Mouse (Mus musculus): ENCODE measurements around the gene Zbtb8b. TPM values are rescaled to one million over a fixed set of nuclear protein-coding genes. Genes with fewer than 3 reads are reported as not detected.
A peak's percentile ranks its signal among the peaks of the same experiment; 100 is the strongest.

The Zbtb8b gene
- polyA plus RNA-seq, 1 experiment from 2014 or later: 4.9 TPM

- Histone ChIP-seq H3K27ac (peak overlapping the region; percentile 79), H3K4me2 (peak overlapping the region; percentile 8; the same call in 1 of the 2 replicates), H3K27me3 (no peaks in the 10 kb centered on the region), H3K4me3 (replicated peaks) (no peak overlapping the region), H3K9me3 (replicated peaks) (no peaks in the 10 kb centered on the region), H3K4me1 (peaks cover 9% of the 10 kb centered on the region; the same call in 1 of the 2 replicates), H3K9ac (no peak overlapping the region), H3K36me3 (no peaks in the 10 kb centered on the region)
- peak; percentile 85 for ATAC-seq (replicated peaks; ENCODE audit: low FRiP score)
- 14% methylated on average over 6 of the region's 6 CpGs for WGBS
Measured at GRCm38 (mm10) chr4:129384440-129384839, 56.2 kb downstream of the Zbtb8b start.

- H3K27me3 ChIP-seq: 0 out of 2 replicates have a peak, but pooled peaks cover 4% of the 10 kb centered on the region
- H3K9me3 ChIP-seq (replicated peaks): no peaks in the 10 kb centered on the region
Measured at GRCm38 (mm10) chr4:129383586-129383985, 57.1 kb downstream of the Zbtb8b start.

GRCm38 (mm10) chr4:129382488-129382887 lies 58.2 kb downstream of the Zbtb8b start:
- no peak for ATAC-seq (replicated peaks; ENCODE audit: low FRiP score)
- Histone ChIP-seq H3K4me3 (replicated peaks) (no peak overlapping the region), H3K27ac (0 out of 2 replicates have a peak overlapping the region, but pooled peaks have one; percentile 22), H3K36me3 (no peaks in the 10 kb centered on the region), H3K9ac (no peak overlapping the region), H3K9me3 (replicated peaks) (no peaks in the 10 kb centered on the region), H3K4me2 (no peak overlapping the region), H3K4me1 (peaks cover 16% of the 10 kb centered on the region), H3K27me3 (0 out of 2 replicates have a peak, but pooled peaks cover 4% of the 10 kb centered on the region)
- 82% methylated on average over 2 of the region's 2 CpGs for WGBS

More at GRCm38 (mm10) chr4:129383586-129383985, 57.1 kb downstream of the Zbtb8b start:
- no peak overlapping the region for H3K27ac ChIP-seq
- no peak for ATAC-seq (replicated peaks; ENCODE audit: low FRiP score)
- no peak overlapping the region for H3K4me2 ChIP-seq
- peaks cover 12% of the 10 kb centered on the region; the same call in 1 of the 2 replicates for H3K4me1 ChIP-seq
- H3K4me3 ChIP-seq (replicated peaks): no peak overlapping the region
- H3K36me3 ChIP-seq: no peaks in the 10 kb centered on the region
- 91% methylated on average over 3 of the region's 3 CpGs for WGBS
- H3K9ac ChIP-seq: no peak overlapping the region

DNA sequence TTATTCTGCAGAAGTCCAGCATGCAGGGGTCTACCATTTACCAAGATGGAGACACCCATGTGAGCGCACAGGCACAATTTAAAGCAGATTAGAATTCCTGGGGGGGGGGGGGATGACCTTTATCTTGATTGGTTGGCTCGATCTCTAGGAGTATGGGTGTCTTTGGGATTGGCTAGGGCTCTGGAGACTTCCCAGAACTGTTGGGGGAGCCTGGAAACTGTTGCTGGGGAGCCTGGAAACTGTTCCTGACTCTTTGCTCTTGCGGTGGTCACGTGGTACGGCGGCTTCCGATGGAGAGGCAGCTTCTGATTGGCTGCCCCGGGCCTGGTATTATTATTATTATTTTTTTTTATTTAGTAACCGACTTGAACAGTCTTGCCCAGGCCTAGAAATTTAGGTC lies 58.6 kb downstream of the Zbtb8b start:
- WGBS: 91% methylated on average over 9 of the region's 9 CpGs
- no peak for ATAC-seq (replicated peaks; ENCODE audit: low FRiP score)
- Histone ChIP-seq H3K4me1 (peaks cover 17% of the 10 kb centered on the region), H3K27ac (0 out of 2 replicates have a peak overlapping the region, but pooled peaks have one; percentile 22), H3K4me3 (replicated peaks) (no peak overlapping the region), H3K4me2 (no peak overlapping the region), H3K36me3 (no peaks in the 10 kb centered on the region), H3K9ac (no peak overlapping the region), H3K27me3 (0 out of 2 replicates have a peak, but pooled peaks cover 4% of the 10 kb centered on the region), H3K9me3 (replicated peaks) (no peaks in the 10 kb centered on the region)

GRCm38 (mm10) chr4:129381148-129381547 lies 59.5 kb downstream of the Zbtb8b start:
- 0 out of 2 replicates have a peak, but pooled peaks cover 4% of the 10 kb centered on the region for H3K27me3 ChIP-seq
- ATAC-seq (replicated peaks; ENCODE audit: low FRiP score): no peak
- H3K36me3 ChIP-seq: no peaks in the 10 kb centered on the region
- no peak overlapping the region for H3K9ac ChIP-seq
- no peaks in the 10 kb centered on the region for H3K9me3 ChIP-seq (replicated peaks)
- 71% methylated on average over 8 of the region's 8 CpGs for WGBS
- H3K4me3 ChIP-seq (replicated peaks): no peak overlapping the region
- H3K27ac ChIP-seq: no peak overlapping the region
- no peak overlapping the region for H3K4me2 ChIP-seq
- peaks cover 25% of the 10 kb centered on the region for H3K4me1 ChIP-seq

DNA sequence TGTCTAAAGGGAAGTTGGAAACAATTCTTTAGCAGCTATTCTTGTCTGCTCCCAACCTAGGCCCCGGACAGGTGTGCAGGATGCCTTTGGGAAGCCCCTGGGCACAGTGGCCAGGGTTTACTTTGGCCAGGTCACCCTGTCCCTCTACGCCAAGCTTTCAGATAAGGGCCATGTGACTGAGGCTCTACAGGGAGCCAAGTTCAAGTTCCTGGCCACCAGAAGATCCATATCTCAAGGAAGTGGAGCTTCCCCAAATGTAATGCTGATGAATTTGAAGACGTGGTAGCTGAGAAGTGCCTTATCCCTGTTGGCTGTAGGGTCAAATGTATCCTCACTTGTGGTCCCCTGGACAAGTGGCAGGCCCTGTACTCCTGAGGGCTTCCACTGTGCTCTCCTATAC lies 60.8 kb downstream of the Zbtb8b start:
- 0 out of 2 replicates have a peak, but pooled peaks cover 4% of the 10 kb centered on the region for H3K27me3 ChIP-seq
- H3K4me3 ChIP-seq (replicated peaks): no peak overlapping the region
- no peak overlapping the region for H3K4me2 ChIP-seq
- no peak for ATAC-seq (replicated peaks; ENCODE audit: low FRiP score)
- H3K36me3 ChIP-seq: no peaks in the 10 kb centered on the region
- H3K4me1 ChIP-seq: peaks cover 29% of the 10 kb centered on the region
- no peaks in the 10 kb centered on the region for H3K9me3 ChIP-seq (replicated peaks)
- WGBS: 81% methylated on average over 3 of the region's 3 CpGs
- H3K27ac ChIP-seq: no peak overlapping the region
- no peak overlapping the region for H3K9ac ChIP-seq

GRCm38 (mm10) chr4:129377601-129378390 lies 62.9 kb downstream of the Zbtb8b start, which contains the start of gene Zbtb8a:
Zbtb8a (minus strand) TSS chr4:129378116.
- H3K27me3 ChIP-seq: 0 out of 2 replicates have a peak, but pooled peaks cover 4% of the 10 kb centered on the region
- no peaks in the 10 kb centered on the region for H3K9me3 ChIP-seq (replicated peaks)
- H3K4me2 ChIP-seq: peak within 1 kb of the TSS; percentile 78
- H3K9ac ChIP-seq: peak within 1 kb of the TSS; percentile 71
- H3K4me3 ChIP-seq (replicated peaks): peak within 1 kb of the TSS; percentile 73
- WGBS: 1% methylated on average over 63 of the region's 65 CpGs
- H3K36me3 ChIP-seq: no peaks in the 10 kb centered on the region
- H3K27ac ChIP-seq: peak within 1 kb of the TSS; percentile 80
- ATAC-seq (replicated peaks; ENCODE audit: low FRiP score): peak; percentile 81
- H3K4me1 ChIP-seq: peaks cover 38% of the 10 kb centered on the region

GRCm38 (mm10) chr4:129376961-129377545 lies 63.6 kb downstream of the Zbtb8b start:
- peaks cover 35% of the 10 kb centered on the region for H3K4me1 ChIP-seq
- 1% methylated on average over 59 of the region's 68 CpGs for WGBS
- H3K9ac ChIP-seq: peak overlapping the region; percentile 71
- peak; percentile 78 for ATAC-seq (replicated peaks; ENCODE audit: low FRiP score)
- peak overlapping the region; percentile 73 for H3K4me3 ChIP-seq (replicated peaks)
- H3K27ac ChIP-seq: peak overlapping the region; percentile 80
- peak overlapping the region; percentile 78 for H3K4me2 ChIP-seq
- no peaks in the 10 kb centered on the region for H3K36me3 ChIP-seq
- H3K27me3 ChIP-seq: 0 out of 2 replicates have a peak, but pooled peaks cover 4% of the 10 kb centered on the region
- H3K9me3 ChIP-seq (replicated peaks): no peaks in the 10 kb centered on the region

DNA sequence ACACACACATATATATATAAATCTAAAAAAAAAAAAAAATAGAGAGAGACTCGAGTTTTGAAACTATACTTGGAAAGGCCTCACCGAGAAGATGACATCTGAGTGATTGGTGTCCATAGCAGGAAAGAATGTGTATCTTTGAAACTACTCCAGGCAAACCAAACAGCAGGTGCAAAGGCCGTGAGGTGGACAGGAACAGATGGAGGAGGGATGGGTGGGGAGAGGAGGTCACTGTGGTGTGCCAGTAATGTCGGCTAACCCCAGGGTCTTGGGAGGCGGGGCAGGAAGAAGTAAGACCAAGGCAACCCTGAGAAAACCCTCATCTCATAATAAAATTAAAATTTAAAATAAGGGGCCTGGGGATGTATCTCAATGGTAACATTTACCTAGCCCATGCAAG lies 64.8 kb downstream of the Zbtb8b start:
- Histone ChIP-seq H3K27ac (no peak overlapping the region), H3K9me3 (replicated peaks) (no peaks in the 10 kb centered on the region), H3K36me3 (no peaks in the 10 kb centered on the region), H3K4me1 (peaks cover 35% of the 10 kb centered on the region), H3K4me2 (no peak overlapping the region), H3K27me3 (0 out of 2 replicates have a peak, but pooled peaks cover 4% of the 10 kb centered on the region), H3K9ac (no peak overlapping the region), H3K4me3 (replicated peaks) (no peak overlapping the region)
- 77% methylated on average over 5 of the region's 5 CpGs for WGBS
- ATAC-seq (replicated peaks; ENCODE audit: low FRiP score): no peak

Other genes starting within 250 kb of the Zbtb8b start
- 8.3 and 9.1 TPM in 2 replicates for gene C77080, start 179.4 kb downstream of the Zbtb8b start, polyA plus RNA-seq (2015; fragmentation: Nextera tagmentation; extraction: Ambion mirVana)
- 1.1 and 1.6 TPM in 2 replicates for gene Sync, start 153.2 kb downstream of the Zbtb8b start, polyA plus RNA-seq (2015; fragmentation: Nextera tagmentation; extraction: Ambion mirVana)
- gene Rbbp4, start 105.5 kb downstream of the Zbtb8b start, polyA plus RNA-seq (2015; fragmentation: Nextera tagmentation; extraction: Ambion mirVana): 430 and 490 TPM in 2 replicates
- gene Zbtb8os, start 105.2 kb downstream of the Zbtb8b start, polyA plus RNA-seq (2015; fragmentation: Nextera tagmentation; extraction: Ambion mirVana): 46.9 and 47.5 TPM in 2 replicates
- gene Zbtb8a, start 62.7 kb downstream of the Zbtb8b start, polyA plus RNA-seq (2015; fragmentation: Nextera tagmentation; extraction: Ambion mirVana): 15.7 and 18.0 TPM in 2 replicates
- 26.4 and 28.8 TPM in 2 replicates for gene Bsdc1, start 20.7 kb upstream of the Zbtb8b start, polyA plus RNA-seq (2015; fragmentation: Nextera tagmentation; extraction: Ambion mirVana)
- not detected in 2 replicates for gene Tssk3, start 50.2 kb upstream of the Zbtb8b start, polyA plus RNA-seq (2015; fragmentation: Nextera tagmentation; extraction: Ambion mirVana)
- not detected in 2 replicates for gene Fam229a, start 50.3 kb upstream of the Zbtb8b start, polyA plus RNA-seq (2015; fragmentation: Nextera tagmentation; extraction: Ambion mirVana)
- gene Marcksl1, start 72.7 kb upstream of the Zbtb8b start, polyA plus RNA-seq (2015; fragmentation: Nextera tagmentation; extraction: Ambion mirVana): 881 and 886 TPM in 2 replicates
- gene Hdac1, start 101.9 kb upstream of the Zbtb8b start, polyA plus RNA-seq (2015; fragmentation: Nextera tagmentation; extraction: Ambion mirVana): 264 and 274 TPM in 2 replicates
- gene Lck, start 132.8 kb upstream of the Zbtb8b start, polyA plus RNA-seq (2015; fragmentation: Nextera tagmentation; extraction: Ambion mirVana): 11.3 and 11.4 TPM in 2 replicates
- gene Fam167b, start 137.7 kb upstream of the Zbtb8b start, polyA plus RNA-seq (2015; fragmentation: Nextera tagmentation; extraction: Ambion mirVana): 27.8 and 29.1 TPM in 2 replicates
- gene Eif3i, start 159.8 kb upstream of the Zbtb8b start, polyA plus RNA-seq (2015; fragmentation: Nextera tagmentation; extraction: Ambion mirVana): 287 and 288 TPM in 2 replicates
- 209 and 215 TPM in 2 replicates for gene Tmem234, start 159.8 kb upstream of the Zbtb8b start, polyA plus RNA-seq (2015; fragmentation: Nextera tagmentation; extraction: Ambion mirVana)
- 2.1 and 2.4 TPM in 2 replicates for gene Dcdc2b, start 173.4 kb upstream of the Zbtb8b start, polyA plus RNA-seq (2015; fragmentation: Nextera tagmentation; extraction: Ambion mirVana)
- 29.4 TPM in 2 replicates for gene Iqcc, start 178.2 kb upstream of the Zbtb8b start, polyA plus RNA-seq (2015; fragmentation: Nextera tagmentation; extraction: Ambion mirVana)
- 52.4 and 65.7 TPM in 2 replicates for gene Ccdc28b, start 183.1 kb upstream of the Zbtb8b start, polyA plus RNA-seq (2015; fragmentation: Nextera tagmentation; extraction: Ambion mirVana)
- gene Txlna, start 200.2 kb upstream of the Zbtb8b start, polyA plus RNA-seq (2015; fragmentation: Nextera tagmentation; extraction: Ambion mirVana): 82.1 and 84.4 TPM in 2 replicates
- 18.6 and 18.7 TPM in 2 replicates for gene Kpna6, start 231.9 kb upstream of the Zbtb8b start, polyA plus RNA-seq (2015; fragmentation: Nextera tagmentation; extraction: Ambion mirVana)